Mouse (Mus musculus): ENCODE measurements at regions not wholly inside any gene's neighbourhood (a gene's known extent, or its start where the extent isn't known, plus 50 kb on each side); places are given as distances from the start of the nearest gene placed in this dataset.
A peak's percentile ranks its signal among the peaks of the same experiment; 100 is the strongest.

DNA sequence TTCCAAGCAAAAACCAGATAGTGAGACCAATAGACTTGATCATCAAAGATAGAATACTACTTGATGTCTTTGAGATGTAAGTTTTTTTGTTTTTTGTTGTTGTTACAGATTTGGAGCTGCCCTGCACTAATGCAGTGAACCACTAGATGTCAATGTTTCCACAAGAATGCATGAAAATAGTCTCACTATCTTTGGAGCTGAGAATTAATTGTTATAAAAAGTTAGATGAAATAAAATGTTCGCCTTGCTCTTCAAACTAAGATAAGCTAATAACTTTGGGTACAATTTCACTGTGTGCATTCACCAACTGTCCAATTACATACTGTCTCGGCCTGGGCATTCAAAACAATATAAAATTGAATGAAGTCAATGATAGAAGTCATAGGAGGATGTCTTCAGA, 223.2 kb upstream of the Agtr1b start:
- no peak for ATAC-seq (replicated peaks; ENCODE audit: poor library complexity, severe bottlenecking)

DNA sequence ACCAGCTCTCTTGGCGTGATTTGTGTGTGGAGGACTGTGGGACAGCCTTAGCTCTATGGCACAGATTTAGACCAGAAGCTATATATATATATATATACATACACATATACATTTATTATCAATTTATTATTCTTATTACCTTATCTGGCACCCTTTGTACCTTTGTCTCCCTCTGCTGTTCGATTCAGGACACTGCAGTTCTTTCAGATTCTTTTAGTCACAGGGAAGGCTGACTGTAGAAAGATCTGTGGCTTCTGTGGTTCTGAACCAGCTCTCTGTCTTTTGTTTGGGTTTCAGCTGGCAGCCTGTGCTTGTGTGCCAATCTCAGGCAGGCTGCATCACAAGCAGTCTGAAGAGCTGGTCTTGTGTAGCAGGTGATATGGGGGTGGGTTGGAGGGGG, 184.6 kb upstream of the Agtr1b start:
- peak; percentile 35; the same call in 1 of the 2 replicates for ATAC-seq (replicated peaks; ENCODE audit: poor library complexity, severe bottlenecking)

GRCm38 (mm10) chr3:20543991-20544390, 177.0 kb upstream of the Agtr1b start:
- ATAC-seq (replicated peaks; ENCODE audit: poor library complexity, severe bottlenecking), result no peak

DNA sequence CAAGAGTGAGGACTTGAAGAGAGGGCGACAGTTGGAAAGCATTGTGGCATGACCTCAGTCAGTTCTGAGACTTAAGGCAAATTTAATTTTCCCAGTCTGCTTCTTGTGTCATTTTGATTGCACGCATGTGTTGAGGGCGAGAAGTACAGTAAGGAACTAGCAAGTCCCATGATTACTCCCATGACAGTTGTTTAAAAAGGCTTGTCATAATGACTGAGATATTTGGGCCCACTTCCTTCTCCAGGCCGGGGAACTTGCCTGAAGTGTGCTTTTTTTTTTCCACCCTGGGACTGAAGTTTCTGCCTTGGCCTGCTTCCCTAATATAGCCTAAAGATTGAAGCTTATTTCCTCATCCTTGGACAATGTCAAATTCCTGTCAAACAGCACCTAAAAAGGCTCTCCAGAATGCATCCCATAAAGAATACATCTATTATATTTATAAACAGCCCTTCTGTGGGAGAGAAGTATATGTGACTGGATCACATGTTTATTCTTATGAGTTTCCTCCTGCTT, 171.6 kb upstream of the Agtr1b start:
- no peak for ATAC-seq (replicated peaks; ENCODE audit: poor library complexity, severe bottlenecking)

DNA sequence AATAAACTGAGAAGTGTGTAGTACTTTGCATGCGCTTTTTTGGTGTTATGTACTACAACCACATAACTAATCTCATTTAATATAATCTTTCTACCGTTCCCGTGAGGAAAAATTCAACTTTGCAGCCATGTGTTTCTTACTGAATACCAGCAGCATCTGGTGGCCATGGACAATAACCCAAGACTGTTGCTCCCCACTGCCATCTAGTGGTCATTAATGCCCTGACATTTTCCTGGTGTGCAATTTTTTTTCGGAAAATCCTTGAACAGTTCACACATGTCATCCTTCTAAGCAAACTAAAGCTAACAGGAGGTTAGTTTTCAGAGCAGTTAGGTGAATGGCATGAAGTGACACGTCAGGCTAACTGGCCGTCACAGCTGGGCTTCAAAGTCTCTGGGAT, 153.8 kb upstream of the Agtr1b start:
- peak; percentile 68 for ATAC-seq (replicated peaks; ENCODE audit: poor library complexity, severe bottlenecking)

DNA sequence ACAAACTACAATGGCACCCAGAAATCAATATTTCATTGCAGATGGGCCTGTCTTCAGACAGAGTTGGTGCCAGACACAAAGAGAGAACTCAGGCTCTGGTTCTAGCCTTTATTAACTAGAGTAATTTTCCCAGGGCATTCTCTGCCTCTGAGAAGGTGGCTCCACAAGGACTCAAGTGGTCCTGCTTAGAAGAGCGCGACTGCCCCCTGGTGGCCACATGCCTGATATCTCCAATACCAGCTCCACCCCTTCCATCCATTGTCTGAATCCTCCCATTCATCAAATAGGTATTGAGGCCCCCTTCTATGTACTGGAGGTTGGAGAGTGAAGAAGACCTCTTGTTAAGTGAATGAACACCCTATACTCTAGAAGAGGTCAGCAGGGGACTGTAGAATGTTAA, 142.2 kb upstream of the Agtr1b start:
- peak; percentile 94 for ATAC-seq (replicated peaks; ENCODE audit: poor library complexity, severe bottlenecking)

GRCm38 (mm10) chr3:20505546-20505945, 138.6 kb upstream of the Agtr1b start:
- no peak for ATAC-seq (replicated peaks; ENCODE audit: poor library complexity, severe bottlenecking)
